Mouse (Mus musculus) stomach, embryonic 14.5 days (tissue): Measurements from ENCODE around the gene Tarbp1. TPM values are rescaled to one million over a fixed set of nuclear protein-coding genes. Genes with fewer than 3 reads are reported as not detected.

Experiments used
- ATAC-seq: fragments of 200-750 bp; cut with Nextera tagmentation; 2 replicates; pipeline ENCODE4 v1.8.0; 2017; ENCODE audit warnings: low read depth, moderate TSS enrichment; ENCODE audit not compliant: insufficient number of reproducible peaks, insufficient read depth, low FRiP score
- H3K27ac ChIP-seq: fragments of 300-500 bp; sonication (generic); 2 replicates; pipeline ENCODE4 v1.5.1; 2014; ENCODE audit warnings: mild to moderate bottlenecking, low read length, moderate library complexity, mixed read lengths
- H3K27me3 ChIP-seq: fragments of 300-500 bp; sonication (generic); 2 replicates; pipeline ENCODE4 v1.6.1; 2014; ENCODE audit warnings: low read length, control low read depth, mixed read lengths; ENCODE audit not compliant: control insufficient read depth, insufficient read depth
- H3K36me3 ChIP-seq: fragments of 300-500 bp; sonication (generic); 2 replicates; pipeline ENCODE4 v1.6.1; 2014; ENCODE audit warnings: mild to moderate bottlenecking, control low read depth, low read length, moderate library complexity, mixed read lengths; ENCODE audit not compliant: control insufficient read depth, insufficient read depth
- H3K4me1 ChIP-seq: fragments of 300-500 bp; sonication (generic); 2 replicates; pipeline ENCODE4 v1.6.1; 2014; ENCODE audit warnings: low read length, control low read depth, mixed read lengths; ENCODE audit not compliant: control insufficient read depth, insufficient read depth
- H3K4me2 ChIP-seq: fragments of 300-500 bp; sonication (generic); replicated peaks from 2 replicates; pipeline ENCODE4 v1.6.1; 2014; ENCODE audit warnings: low read depth, low read length, control low read depth
- H3K4me3 ChIP-seq: fragments of 300-500 bp; sonication (generic); 2 replicates; pipeline ENCODE4 v1.5.1; 2014; ENCODE audit warnings: low read depth, low read length, control low read depth
- H3K9ac ChIP-seq: fragments of 300-500 bp; sonication (generic); replicated peaks from 2 replicates; pipeline ENCODE4 v1.6.1; 2014; ENCODE audit warnings: low read depth, mild to moderate bottlenecking, control low read depth, low read length, moderate library complexity, mixed read lengths
- H3K9me3 ChIP-seq: fragments of 300-500 bp; sonication (generic); 2 replicates; pipeline ENCODE4 v1.6.1; 2016; ENCODE audit warnings: low read depth, low read length, control low read depth; ENCODE audit not compliant: control insufficient read depth
- WGBS: fragments of 180-500 bp; shearing (Covaris S2); extraction: QIAGEN DNeasy Blood & Tissue Kit; methylation state at CpG from one replicate; pipeline ENCODE4 v1.1.7; 2014; 5-methylcytosine and 5-hydroxymethylcytosine counted together
- polyA plus RNA-seq: library from polyadenylated mRNA; unstranded; fragments of >200 nt; fragmentation: Nextera tagmentation; extraction: Ambion mirVana; gene quantifications from 2 replicates; pipeline ENCODE4 v1.2.1, GENCODE M21; 2014

Tarbp1 gene
- polyA plus RNA-seq, 1 experiment from 2014 or later = 3.8 TPM

DNA sequence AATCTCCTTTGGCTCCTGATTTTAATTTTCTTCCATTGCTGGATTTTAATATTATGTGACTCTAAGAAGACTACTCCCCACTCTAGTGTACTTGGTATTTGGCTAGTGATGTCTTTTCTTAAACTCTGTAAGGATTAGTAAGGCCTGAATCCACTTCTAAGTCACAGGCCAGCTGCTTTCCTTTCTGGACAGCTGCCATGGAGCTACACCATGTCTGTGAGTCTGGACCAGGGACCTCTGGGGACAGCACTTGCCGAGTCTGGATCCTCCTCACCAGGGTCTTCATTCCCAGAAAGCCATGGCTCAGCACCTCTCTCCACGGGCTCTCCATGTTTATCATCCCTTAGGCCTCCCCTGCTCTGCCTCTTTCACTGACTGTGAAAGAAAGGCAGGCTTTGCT is 94.7 kb downstream of the Tarbp1 start:
- H3K4me2 ChIP-seq = no peak overlapping the region
- 22% methylated on average over 2 of the region's 2 CpGs for WGBS
- H3K27me3 ChIP-seq = no peaks in the 10 kb centered on the region
- no peaks in the 10 kb centered on the region for H3K36me3 ChIP-seq
- H3K27ac ChIP-seq = no peak overlapping the region
- no peaks in the 10 kb centered on the region for H3K4me1 ChIP-seq
- no peak for ATAC-seq
- H3K4me3 ChIP-seq = no peak overlapping the region
- H3K9ac ChIP-seq = no peak overlapping the region
- no peaks in the 10 kb centered on the region for H3K9me3 ChIP-seq

DNA sequence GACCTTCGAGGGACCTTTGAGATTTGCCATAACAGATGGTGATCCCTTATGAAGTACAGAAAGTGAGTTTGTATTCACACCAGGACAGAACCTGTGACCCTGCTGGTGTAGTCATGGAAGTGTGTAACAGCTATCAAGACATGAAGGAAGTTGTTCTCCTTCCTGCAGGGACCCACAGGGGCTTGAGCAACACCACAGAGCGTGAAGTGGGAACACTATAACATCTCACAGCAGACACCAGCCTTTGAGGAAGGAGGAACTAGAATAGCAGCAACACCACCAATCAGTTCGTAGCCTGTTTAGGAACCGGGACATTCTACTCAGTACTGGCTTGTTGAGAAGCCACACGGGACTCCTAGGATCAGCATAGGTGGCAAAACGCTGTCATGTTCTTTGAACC is 95.3 kb downstream of the Tarbp1 start:
- no peak overlapping the region for H3K9ac ChIP-seq
- H3K4me3 ChIP-seq = no peak overlapping the region
- no peak overlapping the region for H3K4me2 ChIP-seq
- no peak overlapping the region for H3K27ac ChIP-seq
- no peaks in the 10 kb centered on the region for H3K27me3 ChIP-seq
- H3K36me3 ChIP-seq = no peaks in the 10 kb centered on the region
- no peaks in the 10 kb centered on the region for H3K4me1 ChIP-seq
- H3K9me3 ChIP-seq = no peaks in the 10 kb centered on the region
- 85% methylated on average over 6 of the region's 6 CpGs for WGBS
- no peak for ATAC-seq

Other genes with a start within 250 kb of the Tarbp1 start
- gene Slc35f3, start 176.5 kb downstream of the Tarbp1 start, polyA plus RNA-seq = 1.4 and 2.3 TPM in 2 replicates
- 55.5 and 58.1 TPM in 2 replicates for gene Coa6, start 52.5 kb downstream of the Tarbp1 start, polyA plus RNA-seq
- 9.7 and 10.0 TPM in 2 replicates for gene Irf2bp2, start 118.9 kb upstream of the Tarbp1 start, polyA plus RNA-seq